Mouse (Mus musculus) lung, postnatal 0 days (tissue): Measurements from ENCODE around the gene Spag7.

ENCODE experiments used
- CTCF ChIP-seq: IDR thresholded peaks from 2 replicates; pipeline ENCODE4 v1.5.1; 2016; ENCODE audit warnings: antibody characterized with exemption, mild to moderate bottlenecking
- EP300 ChIP-seq: IDR thresholded peaks from 2 replicates; pipeline ENCODE4 v1.6.1; 2016; ENCODE audit warnings: antibody characterized with exemption, mild to moderate bottlenecking, control low read depth

GRCm38 (mm10) chr11:70615516-70616093, 53.6 kb downstream of the Spag7 start, which contains the start of gene 4930544D05Rik:
- TF ChIP-seq CTCF (no peak), EP300 (no peak)
